Comparison of ENCODE assay signal across 9 mouse cellular contexts in genomic region chr2:33842983-33843577, GRCm38 (mm10). TPM values are rescaled to one million over a fixed set of nuclear protein-coding genes. Genes with fewer than 3 reads are reported as not detected.
DNase-seq lines count a peak whose midpoint lies in the region; ATAC-seq lines count a peak whose summit lies in the region.
"Had no signal": no experiment of that assay in that cellular context is flagged by ENCODE, and none has a peak within 500 bp of the region (broad histone marks: within the 10 kb centered on the region; RNA-seq: fewer than 3 reads in every experiment).

No protein-coding gene starts in this region.

- no peak overlapping the region for H3K4me3 ChIP-seq in hindbrain, embryonic 10.5 days
- no peak overlapping the region for H3K4me3 ChIP-seq in hindbrain, embryonic 16.5 days (ENCODE audit: low read length)
- no peak overlapping the region for H3K4me3 ChIP-seq in heart, embryonic 13.5 days
- no peak overlapping the region for H3K4me3 ChIP-seq in limb, embryonic 10.5 days
- H3K4me3 ChIP-seq: embryonic facial prominence, embryonic 13.5 days had no signal

- no peak for DNase-seq in hindbrain, embryonic 10.5 days (ENCODE audit: low spot score)
- no peak for DNase-seq in limb, embryonic 10.5 days (ENCODE audit: low spot score)
- peak; percentile 84 to 86 for DNase-seq in spleen, postnatal 10 days (ENCODE audit: low spot score in 2 of 2)
- DNase-seq in gastrocnemius, adult 18-20 months (ENCODE audit: low spot score) = no peak
- DNase-seq in embryo, embryonic 10.5 days (ENCODE audit: low spot score) = no peak
- DNase-seq in right cerebral cortex, postnatal 10 days (ENCODE audit: low spot score in 2 of 2) = no peak

- peaks cover 63% of the 10 kb centered on the region for H3K4me1 ChIP-seq in hindbrain, embryonic 10.5 days (replicated peaks)
- peaks cover 26% of the 10 kb centered on the region for H3K4me1 ChIP-seq in hindbrain, embryonic 16.5 days (ENCODE audit: control insufficient read depth, insufficient read depth, low read depth, low read length)
- H3K4me1 ChIP-seq in heart, embryonic 13.5 days = peaks cover 82% of the 10 kb centered on the region
- peaks cover 52% of the 10 kb centered on the region for H3K4me1 ChIP-seq in limb, embryonic 10.5 days

- ATAC-seq in hindbrain, embryonic 16.5 days = no peak
- ATAC-seq in heart, embryonic 13.5 days (ENCODE audit: extremely low read depth, insufficient number of reproducible peaks, low FRiP score, low TSS enrichment) = peak; percentile 83

- H3K4me2 ChIP-seq in hindbrain, embryonic 16.5 days (ENCODE audit: low read length) = no peak overlapping the region
- H3K4me2 ChIP-seq in heart, embryonic 13.5 days = no peak overlapping the region
- H3K4me2 ChIP-seq: embryonic facial prominence, embryonic 13.5 days had no signal

- no peak overlapping the region for H3K9ac ChIP-seq in hindbrain, embryonic 16.5 days (ENCODE audit: low read depth, low read length)
- H3K9ac ChIP-seq in heart, embryonic 13.5 days = no peak overlapping the region
- H3K9ac ChIP-seq: embryonic facial prominence, embryonic 13.5 days had no signal

- no peaks in the 10 kb centered on the region for H3K9me3 ChIP-seq in hindbrain, embryonic 10.5 days
- H3K9me3 ChIP-seq in hindbrain, embryonic 16.5 days (ENCODE audit: control insufficient read depth, low read length) = no peaks in the 10 kb centered on the region
- H3K9me3 ChIP-seq in heart, embryonic 13.5 days = no peaks in the 10 kb centered on the region
- no peaks in the 10 kb centered on the region for H3K9me3 ChIP-seq in limb, embryonic 10.5 days (replicated peaks)
- H3K9me3 ChIP-seq: embryonic facial prominence, embryonic 13.5 days had no signal

- WGBS in hindbrain, embryonic 10.5 days = 88% methylated on average over 2 of the region's 2 CpGs
- WGBS in hindbrain, embryonic 16.5 days = 95% methylated on average over 2 of the region's 2 CpGs
- WGBS in heart, embryonic 13.5 days = 48% methylated on average over 2 of the region's 2 CpGs
- 90% methylated on average over 2 of the region's 2 CpGs for WGBS in limb, embryonic 10.5 days

- H3K27me3 ChIP-seq in hindbrain, embryonic 10.5 days (ENCODE audit: insufficient read depth, poor library complexity, severe bottlenecking) = no peaks in the 10 kb centered on the region
- H3K27me3 ChIP-seq in hindbrain, embryonic 16.5 days (replicated peaks; ENCODE audit: control insufficient read depth, insufficient read depth, low read length) = no peaks in the 10 kb centered on the region
- H3K27me3 ChIP-seq in heart, embryonic 13.5 days (replicated peaks) = peaks cover 64% of the 10 kb centered on the region
- H3K27me3 ChIP-seq in limb, embryonic 10.5 days (ENCODE audit: low read depth, poor library complexity, severe bottlenecking) = no peaks in the 10 kb centered on the region
- H3K27me3 ChIP-seq: embryonic facial prominence, embryonic 13.5 days had no signal

- H3K36me3 ChIP-seq in hindbrain, embryonic 10.5 days = peaks cover 34% of the 10 kb centered on the region
- no peaks in the 10 kb centered on the region for H3K36me3 ChIP-seq in hindbrain, embryonic 16.5 days (ENCODE audit: control insufficient read depth, insufficient read depth, low read length)
- H3K36me3 ChIP-seq in heart, embryonic 13.5 days = no peaks in the 10 kb centered on the region
- peaks cover 9% of the 10 kb centered on the region; the same call in 1 of the 2 replicates for H3K36me3 ChIP-seq in limb, embryonic 10.5 days

- peak overlapping the region; percentile 73 for H3K27ac ChIP-seq in hindbrain, embryonic 10.5 days
- H3K27ac ChIP-seq in hindbrain, embryonic 16.5 days (ENCODE audit: low read depth, low read length) = no peak overlapping the region
- H3K27ac ChIP-seq in heart, embryonic 13.5 days (replicated peaks) = peak overlapping the region; percentile 68
- peak overlapping the region; percentile 57 for H3K27ac ChIP-seq in limb, embryonic 10.5 days
- H3K27ac ChIP-seq: embryonic facial prominence, embryonic 13.5 days had no signal

RNA-seq across cellular contexts. Expression of gene Mvb12b, which starts 44.7 kb away (rescaled TPM):
- 22.7 and 28.8 TPM in 2 replicates for polyA plus RNA-seq in hindbrain, embryonic 10.5 days (2016; fragmentation: Nextera tagmentation; extraction: Ambion mirVana)
- 43.9 and 46.5 TPM in 2 replicates for polyA plus RNA-seq in hindbrain, embryonic 16.5 days (2015; fragmentation: Nextera tagmentation; extraction: Ambion mirVana)
- 10.9 and 11.3 TPM in 2 replicates for polyA plus RNA-seq in heart, embryonic 13.5 days (2015; fragmentation: Nextera tagmentation; extraction: Ambion mirVana)
- 15.0 and 17.5 TPM in 2 replicates for polyA plus RNA-seq in limb, embryonic 10.5 days (2016; fragmentation: Nextera tagmentation; extraction: Ambion mirVana)
- 10 to 100 TPM; 27.5 to 27.9 TPM for total RNA-seq in gastrocnemius, adult 18-20 months (2021)

Comparison
In these comparisons a context has a peak if more than half of its experiments do, and no peak if none do; other contexts are left out.
1. DNase-seq: peak in spleen, postnatal 10 days (2 of 2); none in hindbrain, embryonic 10.5 days (single experiment), limb, embryonic 10.5 days (single experiment), gastrocnemius, adult 18-20 months (single experiment), embryo, embryonic 10.5 days (single experiment) and right cerebral cortex, postnatal 10 days (0 of 2).